Mouse (Mus musculus): ENCODE measurements around the gene Ppox.
"Not testable (repeated sequence)": the region's sequence is repeated elsewhere in the genome, so short reads cannot be mapped to it uniquely, and the experiment has no call there.

Gene Ppox

GRCm38 (mm10) chr1:171246709-171247452 lies 34.1 kb downstream of the Ppox start:
- CTCF ChIA-PET = interaction anchor here (1.0 kb wide), 1 partner anchor 26 kb away, joined by 3 read pairs; no protein-coding TSS in a partner anchor

- CTCF ChIA-PET = interaction anchor here (0.6 kb wide), 2 partner anchors 26 to 327 kb away, joined by 6 to 24 read pairs; no protein-coding TSS in a partner anchor
Observed at GRCm38 (mm10) chr1:171245353-171245752, 35.6 kb downstream of the Ppox start.

- CTCF ChIA-PET = not testable (repeated sequence)
Observed at GRCm38 (mm10) chr1:171241952-171242351, 39.0 kb downstream of the Ppox start.

- CTCF ChIA-PET = no interaction called here
Observed at GRCm38 (mm10) chr1:171240911-171241310, 40.1 kb downstream of the Ppox start.

- CTCF ChIA-PET = interaction anchor here (0.6 kb wide), 1 partner anchor 87 kb away, joined by 4 read pairs; no protein-coding TSS in a partner anchor
Observed at GRCm38 (mm10) chr1:171239992-171240744, 40.8 kb downstream of the Ppox start.

- CTCF ChIA-PET = no interaction called here
Observed at GRCm38 (mm10) chr1:171238463-171238862, 42.5 kb downstream of the Ppox start.

- CTCF ChIA-PET = interaction anchor here (0.6 kb wide), 1 partner anchor 14 kb away, joined by 3 read pairs; the partner anchor contains the start of gene Ndufs2
Observed at GRCm38 (mm10) chr1:171237438-171237837, 43.5 kb downstream of the Ppox start.

- CTCF ChIA-PET = no interaction called here
Observed at GRCm38 (mm10) chr1:171235791-171236190, 45.2 kb downstream of the Ppox start.

GRCm38 (mm10) chr1:171234538-171234937 lies 46.4 kb downstream of the Ppox start:
- CTCF ChIA-PET = no interaction called here

- CTCF ChIA-PET = no interaction called here
Observed at GRCm38 (mm10) chr1:171234126-171234525, 46.9 kb downstream of the Ppox start, which contains the start of gene Fcer1g. Fcer1g (minus strand) TSS chr1:171234365.

GRCm38 (mm10) chr1:171232800-171233730 lies 47.9 kb downstream of the Ppox start:
- CTCF ChIA-PET = no interaction called here

GRCm38 (mm10) chr1:171232348-171232747 lies 48.6 kb downstream of the Ppox start:
- CTCF ChIA-PET = no interaction called here

- CTCF ChIA-PET = no interaction called here
Observed at GRCm38 (mm10) chr1:171231844-171232243, 49.1 kb downstream of the Ppox start.

- CTCF ChIA-PET = no interaction called here
Observed at GRCm38 (mm10) chr1:171230215-171230614, 50.8 kb downstream of the Ppox start.

- CTCF ChIA-PET = no interaction called here
Observed at GRCm38 (mm10) chr1:171229750-171230149, 51.2 kb downstream of the Ppox start.

- CTCF ChIA-PET = interaction anchor here (0.6 kb wide), 1 partner anchor 39 kb away, joined by 6 read pairs; no protein-coding TSS in a partner anchor
Observed at GRCm38 (mm10) chr1:171227879-171228278, 53.1 kb downstream of the Ppox start.

GRCm38 (mm10) chr1:171226780-171227179 lies 54.2 kb downstream of the Ppox start:
- CTCF ChIA-PET = no interaction called here
